Mouse (Mus musculus): ENCODE measurements around the gene Olfr680-ps1. TPM values are rescaled to one million over a fixed set of nuclear protein-coding genes. Genes with fewer than 3 reads are reported as not detected.

The Olfr680-ps1 gene
- polyA plus RNA-seq (2012; rRNA removed): not detected in 2 replicates

DNA sequence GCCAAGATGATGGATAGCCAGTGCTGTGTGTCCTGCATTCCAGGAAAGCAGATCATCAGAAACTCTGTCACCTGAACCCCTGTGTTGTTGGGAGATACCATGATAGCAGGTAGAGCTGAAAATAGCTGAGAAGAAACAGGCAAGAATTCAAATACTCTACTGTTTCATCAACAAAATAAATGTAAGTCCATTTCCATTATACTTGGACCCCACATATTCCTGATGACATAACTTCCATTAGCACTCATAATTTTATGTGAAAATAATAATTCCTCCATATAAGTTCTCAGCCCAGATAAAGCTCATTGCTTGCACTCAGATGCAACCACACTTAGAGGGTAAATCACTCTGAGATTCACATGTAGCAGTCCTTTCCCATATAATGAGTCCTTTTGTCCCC is at the start of gene Olfr680-ps1:
TSS of gene Olfr680-ps1 (minus strand) at position 101 of the 400 bp plus-strand sequence.

DNA sequence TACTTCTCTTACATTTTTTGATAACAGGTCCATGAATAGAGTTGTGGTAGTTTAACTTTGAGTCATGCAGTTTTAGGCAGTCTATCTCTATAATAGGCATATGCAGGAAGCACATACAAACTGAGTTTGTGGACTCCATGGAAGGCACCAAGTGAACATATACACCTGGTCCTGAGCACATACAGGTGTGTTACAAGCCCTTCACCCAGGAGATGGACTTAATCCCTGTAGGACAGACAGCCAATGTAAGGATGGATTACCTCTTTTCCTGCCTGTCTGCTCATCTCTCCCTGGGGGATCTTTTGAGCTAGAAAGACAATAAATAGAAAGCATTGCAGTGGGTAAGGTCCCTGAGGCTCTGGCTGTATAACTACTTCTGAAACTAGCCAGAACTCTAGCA is 23.9 kb upstream of the Olfr680-ps1 start, which contains the start of gene Olfr681:
TSS of gene Olfr681 (plus strand) at position 301 of the 400 bp plus-strand sequence.

GRCm38 (mm10) chr7:105080905-105081304 is 11.7 kb downstream of the Olfr680-ps1 start, which contains the start of gene Olfr679:
TSS of gene Olfr679 (plus strand) at chr7:105081205.

GRCm38 (mm10) chr7:105064175-105064574 is 28.4 kb downstream of the Olfr680-ps1 start, which contains the start of gene Olfr678:
TSS of gene Olfr678 (plus strand) at chr7:105064475.

Other genes starting within 250 kb of the Olfr680-ps1 start
- not detected in 2 replicates for gene Usp17la, start 235.8 kb downstream of the Olfr680-ps1 start, polyA plus RNA-seq (2012; rRNA removed)
- gene Olfr665, start 214.8 kb downstream of the Olfr680-ps1 start, polyA plus RNA-seq (2012; rRNA removed): not detected in 2 replicates
- not detected in 2 replicates for gene Olfr666, start 196.9 kb downstream of the Olfr680-ps1 start, polyA plus RNA-seq (2012; rRNA removed)
- gene Olfr667, start 171.3 kb downstream of the Olfr680-ps1 start, polyA plus RNA-seq (2012; rRNA removed): not detected in 2 replicates
- not detected in 2 replicates for gene Olfr668, start 164.8 kb downstream of the Olfr680-ps1 start, polyA plus RNA-seq (2012; rRNA removed)
- not detected in 2 replicates for gene Olfr669, start 158.6 kb downstream of the Olfr680-ps1 start, polyA plus RNA-seq (2012; rRNA removed)
- gene Olfr670, start 130.2 kb downstream of the Olfr680-ps1 start, polyA plus RNA-seq (2012; rRNA removed): not detected in 2 replicates
- not detected in 2 replicates for gene Olfr671, start 113.7 kb downstream of the Olfr680-ps1 start, polyA plus RNA-seq (2012; rRNA removed)
- not detected in 2 replicates for gene Olfr672, start 90.8 kb downstream of the Olfr680-ps1 start, polyA plus RNA-seq (2012; rRNA removed)
- not detected in 2 replicates for gene Olfr675, start 64.4 kb downstream of the Olfr680-ps1 start, polyA plus RNA-seq (2012; rRNA removed)
- not detected in 2 replicates for gene Olfr676, start 60.1 kb downstream of the Olfr680-ps1 start, polyA plus RNA-seq (2012; rRNA removed)
- gene Olfr677, start 41.4 kb downstream of the Olfr680-ps1 start, polyA plus RNA-seq (2012; rRNA removed): not detected in 2 replicates
- gene Olfr678, start 28.3 kb downstream of the Olfr680-ps1 start, polyA plus RNA-seq (2012; rRNA removed): not detected in 2 replicates
- not detected in 2 replicates for gene Olfr679, start 11.6 kb downstream of the Olfr680-ps1 start, polyA plus RNA-seq (2012; rRNA removed)
- not detected in 2 replicates for gene Olfr681, start 24.0 kb upstream of the Olfr680-ps1 start, polyA plus RNA-seq (2012; rRNA removed)
- not detected in 2 replicates for gene Olfr683, start 54.2 kb upstream of the Olfr680-ps1 start, polyA plus RNA-seq (2012; rRNA removed)
- gene Olfr684, start 70.8 kb upstream of the Olfr680-ps1 start, polyA plus RNA-seq (2012; rRNA removed): not detected in 2 replicates
- not detected in 2 replicates for gene Olfr685, start 93.2 kb upstream of the Olfr680-ps1 start, polyA plus RNA-seq (2012; rRNA removed)
- gene Olfr686, start 114.7 kb upstream of the Olfr680-ps1 start, polyA plus RNA-seq (2012; rRNA removed): not detected in 2 replicates
- gene Olfr688, start 195.3 kb upstream of the Olfr680-ps1 start, polyA plus RNA-seq (2012; rRNA removed): not detected in 2 replicates
- not detected in 2 replicates for gene Olfr689, start 218.3 kb upstream of the Olfr680-ps1 start, polyA plus RNA-seq (2012; rRNA removed)
- not detected in 2 replicates for gene Olfr690, start 241.3 kb upstream of the Olfr680-ps1 start, polyA plus RNA-seq (2012; rRNA removed)
- not detected in 2 replicates for gene Olfr691, start 249.5 kb upstream of the Olfr680-ps1 start, polyA plus RNA-seq (2012; rRNA removed)

Measured in liver, embryonic 14 days (tissue).